In genomic region chr2:121308997-121309416, GRCm38 (mm10) we compare ENCODE assay signal across 10 mouse cellular contexts. TPM values are rescaled to one million over a fixed set of nuclear protein-coding genes. Genes with fewer than 3 reads are reported as not detected.
DNase-seq lines count a peak whose midpoint lies in the region; ATAC-seq and TF ChIP-seq lines count a peak whose summit lies in the region.
"Had no signal": no experiment of that assay in that cellular context is flagged by ENCODE, and none has a peak within 500 bp of the region (broad histone marks: within the 10 kb centered on the region; RNA-seq: fewer than 3 reads in every experiment).

No protein-coding gene starts in this region.

- no peak for TF ChIP-seq EP300 in lung, postnatal 0 days (IDR thresholded peaks at IDR 0.05)

- peak overlapping the region; percentile 71 for H3K27ac ChIP-seq in gastrocnemius, adult 2 months
- no peak overlapping the region for H3K27ac ChIP-seq in embryonic facial prominence, embryonic 15.5 days (replicated peaks)
- no peak overlapping the region for H3K27ac ChIP-seq in kidney, adult 2 months (ENCODE audit: insufficient read depth, low read depth, low read length)
- no peak overlapping the region for H3K27ac ChIP-seq in lung, postnatal 0 days (ENCODE audit: low read length)
- H3K27ac ChIP-seq in forebrain, embryonic 16.5 days (ENCODE audit: low read length) = no peak overlapping the region

- WGBS in embryonic facial prominence, embryonic 15.5 days = 19% methylated on average over 5 of the region's 5 CpGs
- 7% methylated on average over 5 of the region's 5 CpGs for WGBS in kidney, adult 2 months
- 16% methylated on average over 4 of the region's 5 CpGs for WGBS in lung, postnatal 0 days
- 49% methylated on average over 5 of the region's 5 CpGs for WGBS in forebrain, embryonic 16.5 days

- peak; percentile 58 for DNase-seq in gastrocnemius, adult 2 months
- no peak for DNase-seq in gastrocnemius, postnatal 10 days
- peak; percentile 49 for DNase-seq in kidney, adult 2 months
- DNase-seq in lung, postnatal 0 days (ENCODE audit: low spot score) = peak; percentile 39
- no peak for DNase-seq in T-cell, adult 2 months (ENCODE audit: low spot score)
- DNase-seq in layer of hippocampus, adult 9-11 months = no peak

- peak overlapping the region; percentile 25; the same call in 1 of the 2 replicates for H3K4me2 ChIP-seq in embryonic facial prominence, embryonic 15.5 days (replicated peaks)
- H3K4me2 ChIP-seq in lung, postnatal 0 days (replicated peaks; ENCODE audit: low read depth, low read length) = peak overlapping the region; percentile 36
- H3K4me2 ChIP-seq in forebrain, embryonic 16.5 days (ENCODE audit: low read length) = no peak overlapping the region

- peaks cover 5% of the 10 kb centered on the region; the same call in 1 of the 2 replicates for H3K4me1 ChIP-seq in embryonic facial prominence, embryonic 15.5 days
- no peaks in the 10 kb centered on the region for H3K4me1 ChIP-seq in kidney, adult 2 months (ENCODE audit: control insufficient read depth, insufficient read depth, low read length)
- H3K4me1 ChIP-seq in lung, postnatal 0 days (ENCODE audit: insufficient read depth, low read depth, low read length) = no peaks in the 10 kb centered on the region
- H3K4me1 ChIP-seq in forebrain, embryonic 16.5 days (replicated peaks; ENCODE audit: control insufficient read depth, insufficient read depth, low read length) = no peaks in the 10 kb centered on the region

- H3K9me3 ChIP-seq in embryonic facial prominence, embryonic 15.5 days (replicated peaks) = no peaks in the 10 kb centered on the region
- no peaks in the 10 kb centered on the region for H3K9me3 ChIP-seq in lung, postnatal 0 days (ENCODE audit: low read length)
- no peaks in the 10 kb centered on the region for H3K9me3 ChIP-seq in forebrain, embryonic 16.5 days (ENCODE audit: control insufficient read depth, low read length)
- H3K9me3 ChIP-seq: G1E had no signal

- TF ChIP-seq CTCF in gastrocnemius, adult 2 months (IDR thresholded peaks at IDR 0.05) = no peak
- TF ChIP-seq CTCF in kidney, adult 2 months (conservative IDR thresholded peaks at IDR 0.05; ENCODE audit: insufficient read depth, insufficient read length, low read depth, low read length) = no peak
- no peak for TF ChIP-seq CTCF in lung, postnatal 0 days (IDR thresholded peaks at IDR 0.05)

- H3K27me3 ChIP-seq in embryonic facial prominence, embryonic 15.5 days = no peaks in the 10 kb centered on the region
- H3K27me3 ChIP-seq in kidney, adult 2 months (replicated peaks; ENCODE audit: control insufficient read depth, insufficient read depth, low read length) = no peaks in the 10 kb centered on the region
- H3K27me3 ChIP-seq in lung, postnatal 0 days (replicated peaks; ENCODE audit: insufficient read depth, low read length) = no peaks in the 10 kb centered on the region
- no peaks in the 10 kb centered on the region for H3K27me3 ChIP-seq in forebrain, embryonic 16.5 days (replicated peaks; ENCODE audit: control insufficient read depth, insufficient read depth, low read length)

- peak overlapping the region; percentile 47 for H3K4me3 ChIP-seq in gastrocnemius, adult 2 months
- H3K4me3 ChIP-seq in embryonic facial prominence, embryonic 15.5 days (replicated peaks) = 0 out of 2 replicates have a peak overlapping the region, but pooled peaks have one; percentile 11
- peak overlapping the region; percentile 17; the same call in 1 of the 2 replicates for H3K4me3 ChIP-seq in kidney, adult 2 months (ENCODE audit: insufficient read depth, low read depth, low read length)
- 0 out of 2 replicates have a peak overlapping the region, but pooled peaks have one; percentile 18 for H3K4me3 ChIP-seq in lung, postnatal 0 days (ENCODE audit: low read depth, low read length)
- H3K4me3 ChIP-seq in forebrain, embryonic 16.5 days (replicated peaks; ENCODE audit: low read length) = no peak overlapping the region

- no peak; the same call in 1 of the 2 replicates for ATAC-seq in embryonic facial prominence, embryonic 15.5 days (ENCODE audit: insufficient number of reproducible peaks, low FRiP score, low TSS enrichment, low read depth)
- peak; percentile 66 for ATAC-seq in lung, postnatal 0 days
- no peak for ATAC-seq in forebrain, embryonic 16.5 days

- peaks cover 3% of the 10 kb centered on the region; the same call in 1 of the 2 replicates for H3K36me3 ChIP-seq in embryonic facial prominence, embryonic 15.5 days
- H3K36me3 ChIP-seq in kidney, adult 2 months (ENCODE audit: control insufficient read depth, insufficient read depth, low read length) = no peaks in the 10 kb centered on the region
- no peaks in the 10 kb centered on the region for H3K36me3 ChIP-seq in lung, postnatal 0 days (ENCODE audit: insufficient read depth, low read length)
- 0 out of 2 replicates have a peak, but pooled peaks cover 5% of the 10 kb centered on the region for H3K36me3 ChIP-seq in forebrain, embryonic 16.5 days (ENCODE audit: control insufficient read depth, insufficient read depth)
- H3K36me3 ChIP-seq: G1E had no signal

- no peak overlapping the region for H3K9ac ChIP-seq in embryonic facial prominence, embryonic 15.5 days
- no peak overlapping the region for H3K9ac ChIP-seq in lung, postnatal 0 days (replicated peaks; ENCODE audit: low read depth)
- no peak overlapping the region for H3K9ac ChIP-seq in forebrain, embryonic 16.5 days (replicated peaks; ENCODE audit: low read depth, low read length)

- intact Hi-C loops in gastrocnemius, adult 2 months (cut with DNase I) = no loop called here

- TF ChIP-seq POLR2A in kidney, adult 2 months (IDR thresholded peaks at IDR 0.05; ENCODE audit: low read depth, low read length) = no peak

RNA-seq across cellular contexts. Expression of gene Map1a, which starts 19.6 kb away (rescaled TPM):
- 10 to 100 TPM in 1 of 2 experiments, 1 to 10 TPM in 1; 9.1 to 16.5 TPM for total RNA-seq in gastrocnemius, adult 2 months (2021)
- total RNA-seq in gastrocnemius, postnatal 10 days (2021) = 10 to 100 TPM in 1 of 2 experiments, 1 to 10 TPM in 1; 9.3 to 11.7 TPM
- 5.5 and 6.5 TPM in 2 replicates for polyA plus RNA-seq in embryonic facial prominence, embryonic 15.5 days (2015; fragmentation: Nextera tagmentation; extraction: Ambion mirVana)
- polyA plus RNA-seq in kidney, adult 2 months (2012; rRNA removed) = 1.1 and 1.3 TPM in 2 replicates
- polyA plus RNA-seq in lung, postnatal 0 days (2015; fragmentation: Nextera tagmentation; extraction: Ambion mirVana) = 1.3 and 1.9 TPM in 2 replicates
- polyA plus RNA-seq in forebrain, embryonic 16.5 days (2015; fragmentation: Nextera tagmentation; extraction: Ambion mirVana) = 10.9 and 13.3 TPM in 2 replicates
- total RNA-seq: hematopoietic stem cell, adult 5-6 weeks had no signal

RNA-seq across cellular contexts. Expression of gene Trp53bp1, which starts 37.8 kb away (rescaled TPM):
- 10 to 100 TPM; 15.9 to 16.0 TPM for total RNA-seq in gastrocnemius, adult 2 months (2021)
- total RNA-seq in gastrocnemius, postnatal 10 days (2021) = 10 to 100 TPM; 20.4 to 26.7 TPM
- polyA plus RNA-seq in embryonic facial prominence, embryonic 15.5 days (2015; fragmentation: Nextera tagmentation; extraction: Ambion mirVana) = 61.0 and 62.1 TPM in 2 replicates
- polyA plus RNA-seq in kidney, adult 2 months (2012; rRNA removed) = 16.3 and 18.5 TPM in 2 replicates
- polyA plus RNA-seq in lung, postnatal 0 days (2015; fragmentation: Nextera tagmentation; extraction: Ambion mirVana) = 9.8 and 16.6 TPM in 2 replicates
- polyA plus RNA-seq in forebrain, embryonic 16.5 days (2015; fragmentation: Nextera tagmentation; extraction: Ambion mirVana) = 181 and 209 TPM in 2 replicates

RNA-seq across cellular contexts. Expression of gene Ppip5k1, which starts 46.2 kb away (rescaled TPM):
- total RNA-seq in gastrocnemius, adult 2 months (2021) = 100 to 1,000 TPM in 1 of 2 experiments, 10 to 100 TPM in 1; 70.6 to 144 TPM
- total RNA-seq in gastrocnemius, postnatal 10 days (2021) = 10 to 100 TPM; 24.4 to 24.8 TPM
- polyA plus RNA-seq in embryonic facial prominence, embryonic 15.5 days (2015; fragmentation: Nextera tagmentation; extraction: Ambion mirVana) = 12.8 TPM in 2 replicates
- 41.5 and 56.7 TPM in 2 replicates for polyA plus RNA-seq in kidney, adult 2 months (2012; rRNA removed)
- 9.7 and 11.1 TPM in 2 replicates for polyA plus RNA-seq in lung, postnatal 0 days (2015; fragmentation: Nextera tagmentation; extraction: Ambion mirVana)
- 14.3 and 22.4 TPM in 2 replicates for polyA plus RNA-seq in forebrain, embryonic 16.5 days (2015; fragmentation: Nextera tagmentation; extraction: Ambion mirVana)

RNA-seq across cellular contexts. Expression of gene Ckmt1, which starts 48.5 kb away (rescaled TPM):
- total RNA-seq in gastrocnemius, adult 2 months (2021) = not detected
- under 1 TPM; 0.47 to 0.72 TPM for total RNA-seq in gastrocnemius, postnatal 10 days (2021)
- 63.8 and 67.3 TPM in 2 replicates for polyA plus RNA-seq in embryonic facial prominence, embryonic 15.5 days (2015; fragmentation: Nextera tagmentation; extraction: Ambion mirVana)
- polyA plus RNA-seq in kidney, adult 2 months (2012; rRNA removed) = 107 and 124 TPM in 2 replicates
- 35.1 and 37.3 TPM in 2 replicates for polyA plus RNA-seq in lung, postnatal 0 days (2015; fragmentation: Nextera tagmentation; extraction: Ambion mirVana)
- polyA plus RNA-seq in forebrain, embryonic 16.5 days (2015; fragmentation: Nextera tagmentation; extraction: Ambion mirVana) = 26.3 and 35.7 TPM in 2 replicates
- total RNA-seq: hematopoietic stem cell, adult 5-6 weeks had no signal
- polyA plus RNA-seq: G1E had no signal

Comparison
In these comparisons a context has a peak if more than half of its experiments do, and no peak if none do; other contexts are left out.
1. DNase-seq: peak in gastrocnemius, adult 2 months (single experiment), kidney, adult 2 months (single experiment) and lung, postnatal 0 days (single experiment); none in gastrocnemius, postnatal 10 days (single experiment), T-cell, adult 2 months (single experiment) and layer of hippocampus, adult 9-11 months (single experiment).